Mouse (Mus musculus): Measurements from ENCODE around the gene Fgfr4.

Gene Fgfr4

DNA sequence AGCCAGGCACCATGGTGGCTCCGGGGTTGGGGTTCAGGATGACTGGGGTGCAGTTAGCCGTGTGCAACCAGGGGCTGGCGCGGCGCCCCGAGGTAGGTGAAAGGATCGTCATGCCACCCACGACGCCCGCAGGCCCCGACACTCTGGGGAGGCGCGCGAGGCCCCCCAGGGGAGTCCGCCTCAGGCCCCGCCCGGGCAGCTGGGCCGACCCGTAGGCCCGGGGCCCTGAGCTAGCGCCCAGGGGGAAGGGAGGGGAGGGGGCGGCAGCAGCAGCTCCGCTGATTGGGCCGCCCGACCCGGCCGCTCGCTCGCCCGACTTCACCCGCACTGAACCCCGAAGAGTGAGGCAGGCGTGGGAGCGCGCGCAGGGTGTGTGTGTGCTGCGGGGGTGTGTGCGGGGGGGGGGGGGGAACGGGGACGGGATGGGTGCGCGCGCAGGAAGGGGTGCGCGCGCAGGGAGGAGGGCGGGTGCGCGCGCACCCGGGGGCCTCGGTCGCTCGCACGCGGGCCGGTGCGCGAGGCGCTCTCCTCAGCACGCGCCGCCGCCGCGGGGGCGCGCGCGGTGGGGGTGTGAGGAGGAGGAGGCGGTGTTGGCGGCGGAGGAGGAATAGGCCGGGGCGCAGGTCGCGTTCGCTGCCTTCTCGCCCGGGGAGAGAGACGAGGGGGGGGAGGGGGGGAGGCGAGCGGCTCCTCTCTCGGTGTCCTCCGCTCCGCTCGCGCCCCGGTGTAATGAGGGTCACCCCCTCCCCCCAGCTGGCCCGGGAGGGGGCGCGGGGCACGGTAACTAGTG is 59.0 kb downstream of the Fgfr4 start:
- DNase-seq = peak; percentile 88 to 90

DNA sequence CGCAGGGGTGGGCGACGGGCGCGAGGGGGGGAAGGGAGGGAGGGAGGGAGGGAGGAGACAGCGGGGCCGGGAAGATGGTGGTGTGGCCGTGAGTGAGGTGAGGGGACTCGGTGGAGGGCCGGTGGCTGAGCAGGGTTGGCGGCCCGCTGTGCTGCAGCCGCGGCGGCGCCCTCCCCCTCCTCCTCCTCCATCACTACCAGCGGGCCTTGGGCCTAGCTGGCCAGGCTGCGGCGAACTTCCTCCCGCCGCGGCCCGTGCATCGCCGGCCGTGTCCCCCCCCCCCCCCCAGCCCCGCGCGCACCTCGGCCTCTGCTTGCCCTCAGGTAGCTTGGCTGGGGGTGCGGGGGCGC is 59.5 kb downstream of the Fgfr4 start:
- peak in 1 of 2 experiments; percentile 60 for DNase-seq

DNA sequence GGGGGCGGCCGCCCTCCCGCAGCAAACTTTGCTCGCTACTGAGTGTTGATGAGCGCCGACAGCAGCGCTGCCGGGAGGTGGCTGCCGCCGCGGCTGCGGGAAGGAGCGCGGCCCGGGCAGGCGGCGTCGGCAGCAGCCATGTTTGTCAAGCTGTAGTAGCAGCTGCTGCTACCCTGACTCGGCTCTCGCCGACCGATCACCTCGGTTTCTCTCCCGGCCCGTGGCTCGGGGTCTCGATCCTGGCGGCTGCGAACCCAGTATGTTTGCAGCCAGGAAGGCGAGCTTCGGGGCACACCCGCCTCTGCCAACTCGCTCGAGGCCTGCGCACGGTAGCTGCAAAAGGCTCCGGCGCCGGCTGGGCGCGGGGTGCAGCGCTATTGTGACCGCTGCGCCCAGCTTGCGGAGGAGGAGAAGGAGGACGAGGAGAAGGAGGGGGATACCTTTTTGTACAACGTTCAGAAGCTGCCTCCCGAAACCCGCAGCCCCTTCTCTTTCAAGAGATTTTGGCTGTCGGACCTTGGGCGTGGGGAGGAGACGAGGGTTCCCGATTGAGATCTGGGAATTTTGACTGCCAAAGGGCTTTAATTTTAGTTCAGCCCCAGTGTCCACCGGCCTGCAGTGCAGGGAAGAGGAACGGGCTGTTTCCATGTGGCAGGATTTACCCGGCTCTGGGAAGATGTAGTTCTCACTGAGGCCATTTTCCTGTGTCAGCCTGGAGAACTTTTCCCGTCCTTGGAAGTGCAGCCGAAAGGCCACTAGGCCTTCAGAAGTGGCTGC is 60.1 kb downstream of the Fgfr4 start:
- DNase-seq = peak; percentile 69 to 75

DNA sequence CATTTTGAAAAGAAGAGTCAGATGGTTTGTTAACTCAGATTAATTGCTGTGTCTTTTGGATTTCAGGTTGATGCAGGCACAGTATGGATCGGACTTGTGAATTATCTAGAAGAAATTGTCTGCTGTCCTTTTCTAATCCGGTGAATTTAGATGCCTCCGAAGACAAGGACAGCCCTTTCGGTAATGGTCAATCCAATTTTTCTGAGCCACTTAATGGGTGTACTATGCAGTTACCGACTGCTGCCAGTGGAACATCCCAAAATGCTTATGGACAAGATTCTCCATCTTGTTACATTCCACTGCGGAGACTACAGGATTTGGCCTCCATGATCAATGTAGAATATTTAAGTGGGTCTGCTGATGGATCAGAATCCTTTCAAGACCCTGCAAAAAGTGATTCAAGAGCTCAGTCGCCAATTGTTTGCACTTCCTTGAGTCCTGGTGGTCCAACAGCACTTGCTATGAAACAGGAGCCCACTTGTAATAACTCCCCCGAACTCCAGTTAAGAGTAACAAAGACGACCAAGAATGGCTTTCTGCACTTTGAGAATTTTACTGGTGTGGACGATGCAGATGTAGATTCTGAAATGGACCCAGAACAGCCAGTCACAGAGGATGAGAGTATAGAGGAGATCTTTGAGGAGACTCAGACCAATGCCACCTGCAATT is 60.8 kb downstream of the Fgfr4 start:
- no peak for DNase-seq
